Mouse (Mus musculus) forebrain, postnatal 0 days (tissue): ENCODE measurements at regions not wholly inside any gene's neighbourhood (a gene's known extent, or its start where the extent isn't known, plus 50 kb on each side); places are given as distances from the start of the nearest gene placed in this dataset.
A peak's percentile ranks its signal among the peaks of the same experiment; 100 is the strongest.

ENCODE experiments used
- ATAC-seq: fragments of 200-750 bp; cut with Nextera tagmentation; 2 replicates; pipeline ENCODE4 v1.8.0; 2017; ENCODE audit warnings: mild to moderate bottlenecking, moderate library complexity
- DNase-seq: peaks from one replicate; pipeline ENCODE4 v3.0.0-alpha.2; 2015
- H3K27ac ChIP-seq: fragments of 300-500 bp; sonication (generic); 2 replicates; pipeline ENCODE4 v1.5.1; 2014; ENCODE audit warnings: low read depth, mild to moderate bottlenecking, antibody characterized with exemption, low read length, moderate library complexity, mixed read lengths
- H3K27me3 ChIP-seq: fragments of 300-500 bp; sonication (generic); 2 replicates; pipeline ENCODE4 v1.6.1; 2014; ENCODE audit warnings: mild to moderate bottlenecking, low read length, mixed read lengths; ENCODE audit not compliant: insufficient read depth
- H3K36me3 ChIP-seq: fragments of 300-500 bp; sonication (generic); 2 replicates; pipeline ENCODE4 v1.6.1; 2014; ENCODE audit warnings: mild to moderate bottlenecking, moderate library complexity; ENCODE audit not compliant: insufficient read depth
- H3K4me1 ChIP-seq: fragments of 300-500 bp; sonication (generic); 2 replicates; pipeline ENCODE4 v1.6.1; 2014; ENCODE audit warnings: antibody characterized with exemption; ENCODE audit not compliant: insufficient read depth
- H3K4me2 ChIP-seq: fragments of 300-500 bp; sonication (generic); 2 replicates; pipeline ENCODE4 v1.6.1; 2014; ENCODE audit warnings: low read depth, mild to moderate bottlenecking, moderate library complexity
- H3K4me3 ChIP-seq: fragments of 300-500 bp; sonication (generic); 2 replicates; pipeline ENCODE4 v1.5.1; 2014; ENCODE audit warnings: low read depth, low read length, mixed read lengths
- H3K9ac ChIP-seq: fragments of 300-500 bp; sonication (generic); 2 replicates; pipeline ENCODE4 v1.6.1; 2014; ENCODE audit warnings: mild to moderate bottlenecking
- H3K9me3 ChIP-seq: fragments of 300-500 bp; sonication (generic); 2 replicates; pipeline ENCODE4 v1.6.1; 2016; ENCODE audit warnings: low read length
- CTCF ChIP-seq: sonication (generic); IDR thresholded peaks from 2 replicates; pipeline ENCODE4 v1.5.1; 2016; ENCODE audit warnings: antibody characterized with exemption, control low read depth, low read depth
- WGBS: fragments of 180-500 bp; shearing (Covaris S2); extraction: QIAGEN DNeasy Blood & Tissue Kit; methylation state at CpG from one replicate; pipeline ENCODE4 v1.1.7; 2014; 5-methylcytosine and 5-hydroxymethylcytosine counted together

DNA sequence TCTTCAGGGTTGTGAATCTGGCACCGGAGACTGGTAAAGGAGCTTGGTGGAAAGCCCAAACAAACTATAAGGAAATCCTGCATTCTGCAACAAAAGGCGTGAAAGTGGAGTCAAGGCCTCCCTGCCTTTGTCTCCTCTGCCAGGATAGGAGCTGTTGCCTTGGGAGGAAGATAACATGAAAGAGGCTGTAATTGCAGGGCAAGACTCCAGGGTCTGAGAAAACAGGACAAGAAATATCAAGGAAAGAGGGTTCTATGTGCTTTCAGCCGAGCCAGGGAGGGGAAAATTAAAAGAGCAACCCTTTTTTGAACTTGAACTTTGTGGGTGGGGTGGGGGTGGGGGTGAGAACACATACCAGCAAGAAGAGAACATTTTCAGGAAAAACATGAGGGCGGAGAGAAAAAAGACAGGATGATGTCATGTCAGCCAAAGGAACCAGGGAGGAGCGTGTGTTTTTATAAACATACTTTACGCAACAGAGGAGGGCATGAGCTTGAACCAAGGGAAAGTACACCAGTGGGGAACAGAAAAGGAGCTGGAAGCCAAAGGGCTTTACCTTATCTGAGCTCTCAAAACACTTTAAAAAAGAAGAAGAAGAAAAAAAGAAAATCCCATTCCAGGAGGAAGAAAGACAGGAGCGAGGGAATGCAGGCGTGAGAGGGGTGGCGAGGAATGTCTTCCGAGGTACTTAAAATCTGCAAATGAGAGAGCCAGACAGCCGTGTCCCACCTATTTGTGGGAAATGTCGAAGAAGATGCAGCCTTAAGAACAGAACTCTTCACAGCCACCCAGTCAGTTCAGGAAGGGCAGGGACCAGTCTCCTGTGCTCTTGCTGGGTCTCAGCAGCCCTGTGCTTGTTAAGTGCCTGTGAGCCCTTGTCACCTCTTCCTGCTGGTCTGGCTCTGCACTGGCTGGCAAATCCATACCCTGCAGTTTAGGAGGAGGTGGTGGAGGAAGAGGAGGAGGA is 66.2 kb upstream of the Irf2bp2 start:
- H3K9me3 ChIP-seq: no peaks in the 10 kb centered on the region
- no peaks in the 10 kb centered on the region for H3K36me3 ChIP-seq
- peak overlapping the region; percentile 25; the same call in 1 of the 2 replicates for H3K9ac ChIP-seq
- TF ChIP-seq CTCF: no peak
- H3K4me1 ChIP-seq: peaks cover 45% of the 10 kb centered on the region
- no peak overlapping the region for H3K4me3 ChIP-seq
- no peak for ATAC-seq
- H3K27me3 ChIP-seq: no peaks in the 10 kb centered on the region
- peak overlapping the region; percentile 14; the same call in 1 of the 2 replicates for H3K4me2 ChIP-seq
- no peak for DNase-seq
- 29% methylated on average over 12 of the region's 12 CpGs for WGBS
- H3K27ac ChIP-seq: peak overlapping the region; percentile 79

DNA sequence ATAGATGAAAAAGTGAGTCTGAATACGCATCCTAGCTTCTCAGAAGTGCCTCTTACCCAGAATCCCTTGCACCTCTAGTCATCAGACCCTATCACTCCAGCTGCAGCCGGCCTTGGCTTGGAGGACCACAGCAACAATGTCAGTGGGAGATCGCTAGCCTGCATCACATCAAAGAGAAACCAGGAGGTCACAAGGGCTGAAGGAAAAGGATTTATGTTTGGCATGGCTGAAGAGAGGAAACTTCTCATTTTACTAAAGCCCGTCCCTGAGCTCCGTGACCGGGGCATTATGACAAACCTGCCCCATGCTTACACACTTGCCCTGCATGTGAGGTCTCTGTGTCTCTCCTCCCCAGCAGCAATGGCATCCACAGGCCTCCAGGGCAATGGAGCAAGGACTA is 63.8 kb upstream of the Irf2bp2 start:
- H3K27ac ChIP-seq: no peak overlapping the region
- DNase-seq (no peak), ATAC-seq (no peak)
- peaks cover 23% of the 10 kb centered on the region for H3K4me1 ChIP-seq
- TF ChIP-seq CTCF: no peak
- H3K9me3 ChIP-seq: no peaks in the 10 kb centered on the region
- 84% methylated on average over 6 of the region's 6 CpGs for WGBS
- no peak overlapping the region for H3K4me2 ChIP-seq
- H3K27me3 ChIP-seq: no peaks in the 10 kb centered on the region
- no peak overlapping the region for H3K4me3 ChIP-seq
- no peak overlapping the region for H3K9ac ChIP-seq
- no peaks in the 10 kb centered on the region for H3K36me3 ChIP-seq

DNA sequence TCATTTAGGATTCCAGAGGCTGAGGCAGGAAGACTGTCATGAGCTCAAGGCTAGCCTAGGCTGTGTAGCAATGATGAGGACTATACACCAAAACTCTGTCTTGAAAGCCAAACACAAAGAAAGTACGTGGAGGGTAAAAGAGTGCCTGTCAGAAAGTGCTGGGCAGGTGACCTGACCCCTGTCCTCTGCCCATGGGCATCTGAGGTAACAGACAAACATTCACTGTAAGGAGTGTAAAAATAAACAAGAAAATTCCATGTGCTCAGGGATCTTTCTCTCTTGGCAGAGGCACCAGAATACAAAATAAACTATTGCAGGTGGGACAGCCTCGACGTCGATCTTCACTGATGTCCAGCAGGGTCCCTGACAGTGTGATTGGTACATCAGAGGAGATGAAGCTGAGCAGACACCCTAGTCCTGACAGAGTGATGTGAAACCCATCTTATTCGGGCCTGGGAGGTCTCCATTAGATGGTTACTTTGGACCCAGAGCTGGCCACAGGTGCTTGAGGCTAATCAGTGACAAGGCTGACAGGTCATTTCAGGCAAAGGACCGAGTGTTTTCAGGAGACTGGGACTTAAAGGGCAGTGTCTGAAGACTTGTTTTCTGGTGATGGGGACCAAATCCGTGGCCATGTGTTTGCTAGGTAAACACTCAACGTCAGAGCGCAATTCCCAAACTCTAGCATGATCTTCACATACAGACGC is 62.9 kb upstream of the Irf2bp2 start:
- H3K4me1 ChIP-seq: peaks cover 17% of the 10 kb centered on the region
- no peak overlapping the region for H3K4me3 ChIP-seq

DNA sequence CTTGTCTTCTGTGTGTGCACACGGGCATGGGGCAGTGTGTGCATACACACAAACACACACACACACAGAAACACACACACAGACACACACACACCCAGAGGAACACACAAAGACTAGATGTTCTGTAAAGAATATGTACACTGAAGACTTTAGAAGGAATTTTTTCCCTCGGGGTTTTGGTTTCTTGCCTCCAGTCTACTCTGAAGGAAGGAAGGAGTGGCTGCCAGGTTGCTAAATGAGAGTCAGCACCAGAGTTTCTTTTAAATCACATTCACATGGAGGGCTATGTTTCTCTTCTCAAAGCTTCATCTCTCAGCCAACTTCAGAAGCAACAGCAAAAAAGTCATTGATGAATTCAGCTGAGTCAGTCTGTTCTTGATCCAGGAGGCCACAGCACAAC is 61.8 kb upstream of the Irf2bp2 start:
- no peak for TF ChIP-seq CTCF
- Histone ChIP-seq H3K27ac (no peak overlapping the region), H3K4me2 (no peak overlapping the region), H3K9ac (no peak overlapping the region), H3K9me3 (no peaks in the 10 kb centered on the region), H3K36me3 (no peaks in the 10 kb centered on the region), H3K4me1 (peaks cover 6% of the 10 kb centered on the region), H3K27me3 (no peaks in the 10 kb centered on the region), H3K4me3 (no peak overlapping the region)
- ATAC-seq (no peak), DNase-seq (no peak)
- 63% methylated on average over 2 of the region's 2 CpGs for WGBS

More for the DNA sequence above, 62.9 kb upstream of the Irf2bp2 start:
- Histone ChIP-seq H3K4me2 (no peak overlapping the region), H3K27me3 (no peaks in the 10 kb centered on the region), H3K9me3 (no peaks in the 10 kb centered on the region), H3K27ac (no peak overlapping the region), H3K36me3 (no peaks in the 10 kb centered on the region), H3K9ac (no peak overlapping the region)
- TF ChIP-seq CTCF: no peak
- ATAC-seq: no peak
- no peak for DNase-seq
- WGBS: 90% methylated on average over 10 of the region's 10 CpGs

DNA sequence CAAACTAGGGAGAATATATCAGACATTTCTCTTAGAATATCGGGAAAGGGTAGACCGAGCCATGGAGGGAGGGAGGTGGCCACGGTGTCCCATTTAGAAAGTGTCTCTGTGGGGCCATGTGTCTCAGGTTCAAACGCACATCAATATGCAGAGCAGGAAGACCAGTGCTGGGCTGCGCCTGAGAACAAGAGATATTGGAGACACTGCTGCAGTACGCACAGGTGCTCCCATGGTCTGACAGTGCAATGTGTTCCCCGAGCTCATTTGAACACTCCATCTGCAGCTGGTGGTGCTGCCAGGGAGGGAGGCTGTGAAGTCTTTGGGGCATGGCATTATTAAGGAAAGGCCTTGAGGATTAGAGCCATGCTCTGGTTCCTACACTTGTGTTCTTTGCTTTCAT is 60.6 kb upstream of the Irf2bp2 start:
- H3K4me1 ChIP-seq: no peaks in the 10 kb centered on the region
- no peaks in the 10 kb centered on the region for H3K9me3 ChIP-seq
- no peaks in the 10 kb centered on the region for H3K27me3 ChIP-seq
- no peak overlapping the region for H3K9ac ChIP-seq
- H3K4me3 ChIP-seq: no peak overlapping the region
- WGBS: 69% methylated on average over 7 of the region's 7 CpGs
- no peak for ATAC-seq
- DNase-seq: no peak
- no peak overlapping the region for H3K27ac ChIP-seq
- no peaks in the 10 kb centered on the region for H3K36me3 ChIP-seq
- TF ChIP-seq CTCF: no peak
- no peak overlapping the region for H3K4me2 ChIP-seq

DNA sequence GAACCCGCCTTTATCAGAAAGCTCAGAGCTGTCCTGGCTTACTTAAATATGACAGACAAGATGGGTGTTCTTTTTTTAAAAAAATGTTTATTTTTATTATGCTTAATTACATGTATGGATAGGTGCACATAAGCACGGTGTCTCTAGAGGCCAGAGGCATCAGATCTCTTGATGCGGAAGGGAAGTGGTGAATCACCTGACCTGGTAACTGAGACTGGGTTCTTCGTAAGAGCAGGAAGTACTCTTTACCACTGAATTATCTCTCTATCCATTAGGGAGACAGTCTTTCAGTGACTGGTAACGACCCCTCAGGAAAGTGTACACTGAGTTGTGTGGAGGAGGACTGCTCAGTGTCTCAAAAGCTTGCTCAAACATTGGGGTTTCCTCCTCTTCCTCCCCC is 58.4 kb upstream of the Irf2bp2 start:
- Histone ChIP-seq H3K36me3 (no peaks in the 10 kb centered on the region), H3K27me3 (no peaks in the 10 kb centered on the region), H3K4me2 (no peak overlapping the region), H3K9me3 (no peaks in the 10 kb centered on the region), H3K4me1 (no peaks in the 10 kb centered on the region), H3K27ac (no peak overlapping the region), H3K4me3 (no peak overlapping the region), H3K9ac (no peak overlapping the region)
- DNase-seq (no peak), ATAC-seq (no peak)
- TF ChIP-seq CTCF: no peak
- WGBS: 89% methylated on average over 5 of the region's 5 CpGs

DNA sequence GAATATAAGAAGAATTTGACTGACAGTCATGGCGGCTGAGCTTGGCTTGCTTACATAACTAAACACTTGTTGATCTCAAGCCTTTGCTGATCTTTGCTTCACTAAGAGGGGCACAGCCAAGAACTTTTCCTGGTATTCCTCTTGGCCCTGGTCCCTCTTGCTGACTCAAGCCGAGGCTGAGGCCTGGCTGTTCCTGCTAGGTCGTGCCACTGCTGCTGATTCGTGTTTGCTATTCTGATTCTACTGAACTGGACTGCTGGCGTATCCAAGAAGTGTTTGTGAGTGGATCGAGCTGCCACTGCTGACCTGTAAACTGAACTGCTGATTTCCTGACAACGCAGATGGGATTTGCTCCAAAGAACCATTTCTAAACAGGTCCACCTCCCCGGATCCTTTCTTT is 57.2 kb upstream of the Irf2bp2 start:
- no peak for TF ChIP-seq CTCF
- no peak overlapping the region for H3K27ac ChIP-seq
- no peaks in the 10 kb centered on the region for H3K27me3 ChIP-seq
- no peak overlapping the region for H3K9ac ChIP-seq
- 89% methylated on average over 8 of the region's 8 CpGs for WGBS
- no peak overlapping the region for H3K4me2 ChIP-seq
- H3K4me1 ChIP-seq: no peaks in the 10 kb centered on the region
- ATAC-seq (no peak), DNase-seq (no peak)
- no peaks in the 10 kb centered on the region for H3K36me3 ChIP-seq
- no peak overlapping the region for H3K4me3 ChIP-seq
- H3K9me3 ChIP-seq: no peaks in the 10 kb centered on the region
